Mouse (Mus musculus): ENCODE measurements around the gene Ldlrap1.

Gene Ldlrap1

GRCm38 (mm10) chr4:134713937-134714336 is 53.9 kb downstream of the Ldlrap1 start:
- peak; percentile 65 to 67 for DNase-seq (ENCODE audit: low spot score in 2 of 2)

GRCm38 (mm10) chr4:134705311-134705710 is 62.5 kb downstream of the Ldlrap1 start:
- DNase-seq (ENCODE audit: low spot score in 2 of 2), result no peak

- no peak for DNase-seq (ENCODE audit: low spot score in 2 of 2)
These were observed 63.2 kb downstream of the Ldlrap1 start for GRCm38 (mm10) chr4:134704590-134704989.

- DNase-seq (ENCODE audit: low spot score in 2 of 2), result peak; percentile 95 to 97
These were observed 63.8 kb downstream of the Ldlrap1 start, which contains the start of gene Man1c1 for GRCm38 (mm10) chr4:134703835-134704546. Man1c1 (minus strand) TSS chr4:134704290.

- DNase-seq (ENCODE audit: low spot score in 2 of 2), result no peak
These were observed 64.6 kb downstream of the Ldlrap1 start for GRCm38 (mm10) chr4:134702981-134703834.

- peak; percentile 59 to 60 for DNase-seq (ENCODE audit: low spot score in 2 of 2)
These were observed 65.9 kb downstream of the Ldlrap1 start for GRCm38 (mm10) chr4:134701934-134702333.

GRCm38 (mm10) chr4:134700911-134701310 is 66.9 kb downstream of the Ldlrap1 start:
- DNase-seq (ENCODE audit: low spot score in 2 of 2), result no peak

GRCm38 (mm10) chr4:134693202-134693940 is 74.5 kb downstream of the Ldlrap1 start:
- DNase-seq (ENCODE audit: low spot score in 2 of 2), result no peak

GRCm38 (mm10) chr4:134692388-134692787 is 75.4 kb downstream of the Ldlrap1 start:
- no peak for DNase-seq (ENCODE audit: low spot score in 2 of 2)

All from frontal cortex, postnatal 25 days (tissue).